Mouse (Mus musculus): ENCODE measurements around the gene Gm3194. TPM values are rescaled to one million over a fixed set of nuclear protein-coding genes. Genes with fewer than 3 reads are reported as not detected.
"Not testable (repeated sequence)": the region's sequence is repeated elsewhere in the genome, so short reads cannot be mapped to it uniquely, and the experiment has no call there.

The Gm3194 gene
- total RNA-seq (2021): 1 to 10 TPM; 4.3 to 7.2 TPM

- DNase-seq (ENCODE audit: extremely low spot score in 1 of 2, low spot score in 2 of 2); intact Hi-C loops (cut with DNase I): not testable (repeated sequence)
Measured at GRCm38 (mm10) chr14:5455367-5455766, at the start of gene Gm3194. Gene Gm3194, minus strand, starts transcription at chr14:5455467.

DNA sequence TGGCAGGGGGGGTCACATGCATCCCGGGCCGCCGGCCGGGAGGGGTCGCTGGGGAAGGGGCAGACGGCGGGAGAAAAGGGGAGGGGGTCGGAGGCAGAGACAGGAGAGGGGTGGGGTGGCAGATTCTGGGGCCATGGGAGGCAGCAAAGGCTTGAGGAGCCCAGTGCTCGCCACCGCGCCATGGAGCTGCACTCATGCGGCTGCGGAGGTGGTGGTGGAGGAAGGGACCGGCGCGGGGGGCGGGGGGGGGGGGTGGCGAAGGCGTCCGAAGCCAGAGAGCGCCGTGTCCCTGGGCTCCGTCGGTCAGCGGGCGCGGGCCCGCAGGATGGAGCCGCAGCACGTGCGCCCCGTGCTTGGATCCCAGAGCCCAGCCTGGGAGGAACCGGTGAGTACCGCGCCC lies 46.1 kb upstream of the Gm3194 start, which contains the start of gene Gm3488:
TSS of gene Gm3488 (plus strand) at position 301 of the 400 bp plus-strand sequence.
- DNase-seq (ENCODE audit: extremely low spot score in 1 of 2, low spot score in 2 of 2); intact Hi-C loops (cut with DNase I): not testable (repeated sequence)

DNA sequence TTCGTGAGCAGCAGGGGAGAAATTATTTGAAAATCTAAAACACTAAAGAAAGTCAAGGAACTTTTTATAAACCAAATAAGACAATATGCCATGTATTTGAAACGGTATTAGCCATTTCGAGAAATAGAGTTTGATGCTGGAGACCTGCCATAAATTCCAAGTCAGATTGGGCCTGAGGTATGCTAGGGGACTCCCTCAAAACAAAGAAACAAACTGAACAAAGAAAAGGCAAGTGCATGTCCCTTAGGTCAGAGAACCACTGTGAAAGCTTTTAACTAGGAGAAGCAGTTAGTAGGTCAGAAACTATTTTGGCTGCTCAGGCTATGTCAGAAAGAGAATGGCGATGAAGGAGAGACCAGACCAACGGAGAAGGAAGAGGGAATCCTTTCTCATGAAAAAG lies 28.6 kb upstream of the Gm3194 start, which contains the start of gene Gm3187:
TSS of gene Gm3187 (plus strand) at position 301 of the 400 bp plus-strand sequence.
- intact Hi-C loops (cut with DNase I); DNase-seq (ENCODE audit: extremely low spot score in 1 of 2, low spot score in 2 of 2): not testable (repeated sequence)

DNA sequence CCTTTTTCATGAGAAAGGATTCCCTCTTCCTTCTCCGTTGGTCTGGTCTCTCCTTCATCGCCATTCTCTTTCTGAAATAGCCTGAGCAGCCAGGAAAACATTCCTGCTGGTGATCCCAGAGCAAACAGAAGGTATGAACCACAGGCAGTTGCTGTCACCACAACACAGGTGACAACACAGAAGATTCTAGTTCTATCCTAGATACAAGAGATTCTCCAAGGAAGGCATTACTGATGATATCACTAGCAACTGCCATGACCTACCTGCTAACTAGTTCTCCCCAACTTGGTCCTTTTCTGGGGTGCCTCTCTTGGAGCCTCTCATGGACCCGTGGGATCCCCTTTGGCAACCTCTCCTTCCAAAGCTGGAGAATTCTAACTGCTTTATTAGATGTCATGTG lies 22.5 kb upstream of the Gm3194 start, which contains the start of gene Gm8246:
TSS of gene Gm8246 (minus strand) at position 101 of the 400 bp plus-strand sequence.
- DNase-seq (ENCODE audit: extremely low spot score in 1 of 2, low spot score in 2 of 2); intact Hi-C loops (cut with DNase I): not testable (repeated sequence)

DNA sequence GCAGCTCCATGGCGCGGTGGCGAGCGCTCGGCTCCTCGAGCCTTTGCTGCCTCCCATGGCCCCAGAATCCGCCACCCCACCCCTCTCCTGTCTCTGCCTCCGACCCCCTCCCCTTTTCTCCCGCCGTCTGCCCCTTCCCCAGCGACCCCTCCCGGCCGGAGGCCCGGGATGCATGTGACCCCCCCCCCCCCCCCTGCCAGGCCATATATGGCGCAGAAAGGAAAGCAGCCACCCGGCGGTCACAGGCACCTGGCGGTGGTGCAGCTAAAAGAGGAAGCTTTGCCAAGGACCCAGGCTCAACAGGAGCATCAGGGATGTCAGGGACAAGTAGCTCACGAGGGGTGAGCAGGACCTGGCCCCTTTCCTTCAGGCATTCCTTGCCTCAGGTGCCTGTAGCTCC lies 5.2 kb upstream of the Gm3194 start:
- intact Hi-C loops (cut with DNase I); DNase-seq (ENCODE audit: extremely low spot score in 1 of 2, low spot score in 2 of 2): not testable (repeated sequence)

GRCm38 (mm10) chr14:5388949-5389348 lies 66.3 kb downstream of the Gm3194 start, which contains the start of gene Gm3500:
Gene Gm3500, minus strand, starts transcription at chr14:5389049.
- DNase-seq (ENCODE audit: extremely low spot score in 1 of 2, low spot score in 2 of 2); intact Hi-C loops (cut with DNase I): not testable (repeated sequence)

Other genes with a start within 250 kb of the Gm3194 start
- gene Gm3526, start 194.9 kb downstream of the Gm3194 start, total RNA-seq (2021): not detected
- not detected for gene Gm3542, start 120.5 kb downstream of the Gm3194 start, total RNA-seq (2021)
- under 1 TPM in 1 of 2 experiments, not detected in 1; 0.75 TPM for gene Gm3500, start 66.4 kb downstream of the Gm3194 start, total RNA-seq (2021)
- gene Gm8246, start 22.4 kb upstream of the Gm3194 start, total RNA-seq (2021): not detected
- gene Gm3187, start 28.7 kb upstream of the Gm3194 start, total RNA-seq (2021): not detected
- gene Gm3488, start 46.2 kb upstream of the Gm3194 start, total RNA-seq (2021): 1 to 10 TPM; 4.0 to 4.7 TPM
- not detected for gene Gm3532, start 83.0 kb upstream of the Gm3194 start, total RNA-seq (2021)
- 1 to 10 TPM in 1 of 2 experiments, not detected in 1; 1.2 TPM for gene Gm8265, start 177.6 kb upstream of the Gm3194 start, total RNA-seq (2021)
- gene Gm9603, start 232.0 kb upstream of the Gm3194 start, total RNA-seq (2021): not detected